Mouse (Mus musculus) neural tube, embryonic 11.5 days (tissue): ENCODE results near the gene Iqschfp. TPM values are rescaled to one million over a fixed set of nuclear protein-coding genes. Genes with fewer than 3 reads are reported as not detected.

Experiments used
- ATAC-seq: fragments of 200-750 bp; cut with Nextera tagmentation; 2 replicates; pipeline ENCODE4 v1.8.0; 2017; ENCODE audit warnings: moderate number of reproducible peaks, mild to moderate bottlenecking, moderate TSS enrichment, moderate library complexity; ENCODE audit not compliant: insufficient read depth, low FRiP score, low TSS enrichment
- DNase-seq: peaks from one replicate; pipeline ENCODE4 v3.0.0-alpha.2; 2015; ENCODE audit warnings: low spot score
- H3K27ac ChIP-seq: fragments of 300-500 bp; sonication (generic); 2 replicates; pipeline ENCODE4 v1.5.1; 2014; ENCODE audit warnings: low read depth, mild to moderate bottlenecking, low read length
- H3K27me3 ChIP-seq: fragments of 300-500 bp; sonication (generic); 2 replicates; pipeline ENCODE4 v1.6.1; 2014; ENCODE audit warnings: mild to moderate bottlenecking, low read length, mixed read lengths; ENCODE audit not compliant: control insufficient read depth, insufficient read depth
- H3K36me3 ChIP-seq: fragments of 300-500 bp; sonication (generic); 2 replicates; pipeline ENCODE4 v1.6.1; 2014; ENCODE audit warnings: mild to moderate bottlenecking, low read length, moderate library complexity, mixed read lengths; ENCODE audit not compliant: control insufficient read depth, insufficient read depth
- H3K4me1 ChIP-seq: fragments of 300-500 bp; sonication (generic); 2 replicates; pipeline ENCODE4 v1.6.1; 2014; ENCODE audit warnings: low read length, mixed read lengths; ENCODE audit not compliant: control insufficient read depth, insufficient read depth
- H3K4me2 ChIP-seq: fragments of 300-500 bp; sonication (generic); 2 replicates; pipeline ENCODE4 v1.6.1; 2014; ENCODE audit warnings: low read depth, mild to moderate bottlenecking, moderate library complexity
- H3K4me3 ChIP-seq: fragments of 300-500 bp; sonication (generic); 2 replicates; pipeline ENCODE4 v1.5.1; 2014; ENCODE audit warnings: low read depth, low read length
- H3K9ac ChIP-seq: fragments of 300-500 bp; sonication (generic); 2 replicates; pipeline ENCODE4 v1.6.1; 2014; ENCODE audit warnings: mild to moderate bottlenecking, low read length
- H3K9me3 ChIP-seq: fragments of 300-500 bp; sonication (generic); 2 replicates; pipeline ENCODE4 v1.6.1; 2016; ENCODE audit warnings: low read length; ENCODE audit not compliant: control insufficient read depth
- WGBS: fragments of 180-500 bp; shearing (Covaris S2); extraction: QIAGEN DNeasy Blood & Tissue Kit; methylation state at CpG from one replicate; pipeline ENCODE4 v1.1.7; 2014; 5-methylcytosine and 5-hydroxymethylcytosine counted together
- polyA plus RNA-seq: library from polyadenylated mRNA; unstranded; fragments of >200 nt; fragmentation: Nextera tagmentation; extraction: Ambion mirVana; gene quantifications from 2 replicates; pipeline ENCODE4 v1.2.1, GENCODE M21; 2014

The Iqschfp gene
- polyA plus RNA-seq, 1 experiment from 2014 or later: 0.37 TPM

- H3K27ac ChIP-seq: no peak overlapping the region
- no peaks in the 10 kb centered on the region for H3K9me3 ChIP-seq
- no peak overlapping the region for H3K4me3 ChIP-seq
- H3K36me3 ChIP-seq: no peaks in the 10 kb centered on the region
- no peaks in the 10 kb centered on the region for H3K27me3 ChIP-seq
- no peak overlapping the region for H3K4me2 ChIP-seq
- WGBS: 81% methylated on average over 3 of the region's 3 CpGs
- ATAC-seq (no peak), DNase-seq (no peak)
- H3K4me1 ChIP-seq: no peaks in the 10 kb centered on the region
- no peak overlapping the region for H3K9ac ChIP-seq
Observed at GRCm38 (mm10) chr3:68412262-68412661, 520.2 kb downstream of the Iqschfp start.

GRCm38 (mm10) chr3:68419792-68420191 lies 527.8 kb downstream of the Iqschfp start:
- no peak for ATAC-seq
- no peak for DNase-seq
- no peak overlapping the region for H3K27ac ChIP-seq
- H3K4me1 ChIP-seq: no peaks in the 10 kb centered on the region
- H3K9ac ChIP-seq: no peak overlapping the region
- no peaks in the 10 kb centered on the region for H3K36me3 ChIP-seq
- H3K9me3 ChIP-seq: no peaks in the 10 kb centered on the region
- H3K4me3 ChIP-seq: no peak overlapping the region
- no peaks in the 10 kb centered on the region for H3K27me3 ChIP-seq
- no peak overlapping the region for H3K4me2 ChIP-seq
- WGBS: 81% methylated on average over 4 of the region's 4 CpGs

GRCm38 (mm10) chr3:68420927-68421326 lies 528.9 kb downstream of the Iqschfp start:
- no peaks in the 10 kb centered on the region for H3K36me3 ChIP-seq
- no peak overlapping the region for H3K9ac ChIP-seq
- no peak overlapping the region for H3K4me3 ChIP-seq
- ATAC-seq: no peak
- no peak overlapping the region for H3K27ac ChIP-seq
- H3K27me3 ChIP-seq: no peaks in the 10 kb centered on the region
- H3K4me1 ChIP-seq: no peaks in the 10 kb centered on the region
- DNase-seq: no peak
- 92% methylated on average over 2 of the region's 2 CpGs for WGBS
- no peak overlapping the region for H3K4me2 ChIP-seq
- H3K9me3 ChIP-seq: no peaks in the 10 kb centered on the region

- Histone ChIP-seq H3K9me3 (no peaks in the 10 kb centered on the region), H3K27me3 (no peaks in the 10 kb centered on the region), H3K9ac (no peak overlapping the region), H3K27ac (no peak overlapping the region), H3K4me3 (no peak overlapping the region), H3K36me3 (no peaks in the 10 kb centered on the region), H3K4me1 (no peaks in the 10 kb centered on the region), H3K4me2 (no peak overlapping the region)
- ATAC-seq (no peak), DNase-seq (no peak)
- 87% methylated on average over 2 of the region's 2 CpGs for WGBS
Observed at GRCm38 (mm10) chr3:68421849-68422248, 529.8 kb downstream of the Iqschfp start.

- no peaks in the 10 kb centered on the region for H3K4me1 ChIP-seq
- H3K9me3 ChIP-seq: no peaks in the 10 kb centered on the region
- no peak overlapping the region for H3K9ac ChIP-seq
- no peak overlapping the region for H3K4me2 ChIP-seq
- H3K4me3 ChIP-seq: no peak overlapping the region
- H3K27me3 ChIP-seq: no peaks in the 10 kb centered on the region
- 94% methylated on average over 5 of the region's 5 CpGs for WGBS
- ATAC-seq: no peak
- no peak overlapping the region for H3K27ac ChIP-seq
- H3K36me3 ChIP-seq: no peaks in the 10 kb centered on the region
- no peak for DNase-seq
Observed at GRCm38 (mm10) chr3:68428081-68428480, 536.0 kb downstream of the Iqschfp start.

- Histone ChIP-seq H3K4me1 (0 out of 2 replicates have a peak, but pooled peaks cover 2% of the 10 kb centered on the region), H3K27ac (no peak overlapping the region), H3K36me3 (no peaks in the 10 kb centered on the region), H3K27me3 (no peaks in the 10 kb centered on the region), H3K4me3 (no peak overlapping the region), H3K9me3 (no peaks in the 10 kb centered on the region), H3K4me2 (no peak overlapping the region), H3K9ac (no peak overlapping the region)
- WGBS: 51% methylated on average over 7 of the region's 7 CpGs
- DNase-seq: no peak
- ATAC-seq: no peak
Observed at GRCm38 (mm10) chr3:68434435-68434834, 542.4 kb downstream of the Iqschfp start.

- ATAC-seq: no peak
- Histone ChIP-seq H3K27me3 (no peaks in the 10 kb centered on the region), H3K27ac (no peak overlapping the region), H3K4me2 (no peak overlapping the region), H3K36me3 (no peaks in the 10 kb centered on the region), H3K9ac (no peak overlapping the region), H3K9me3 (no peaks in the 10 kb centered on the region), H3K4me3 (no peak overlapping the region), H3K4me1 (0 out of 2 replicates have a peak, but pooled peaks cover 2% of the 10 kb centered on the region)
- no peak for DNase-seq
- WGBS: 87% methylated on average over 2 of the region's 2 CpGs
Observed at GRCm38 (mm10) chr3:68434897-68435296, 542.9 kb downstream of the Iqschfp start.

GRCm38 (mm10) chr3:68448480-68448879 lies 556.4 kb downstream of the Iqschfp start:
- H3K9me3 ChIP-seq: no peaks in the 10 kb centered on the region
- H3K36me3 ChIP-seq: no peaks in the 10 kb centered on the region
- H3K4me3 ChIP-seq: no peak overlapping the region
- WGBS: 85% methylated on average over 2 of the region's 2 CpGs
- H3K4me1 ChIP-seq: no peaks in the 10 kb centered on the region
- no peak overlapping the region for H3K4me2 ChIP-seq
- ATAC-seq (no peak), DNase-seq (no peak)
- no peak overlapping the region for H3K9ac ChIP-seq
- no peaks in the 10 kb centered on the region for H3K27me3 ChIP-seq
- H3K27ac ChIP-seq: no peak overlapping the region

GRCm38 (mm10) chr3:68451634-68452033 lies 559.6 kb downstream of the Iqschfp start:
- Histone ChIP-seq H3K9me3 (no peaks in the 10 kb centered on the region), H3K36me3 (no peaks in the 10 kb centered on the region), H3K4me2 (no peak overlapping the region), H3K9ac (no peak overlapping the region), H3K27me3 (no peaks in the 10 kb centered on the region), H3K27ac (no peak overlapping the region), H3K4me1 (no peaks in the 10 kb centered on the region), H3K4me3 (no peak overlapping the region)
- 96% methylated on average over 1 of the region's 1 CpGs for WGBS
- DNase-seq: no peak
- ATAC-seq: no peak
